Mouse (Mus musculus): ENCODE data around the gene Rpl29.

Gene Rpl29

GRCm38 (mm10) chr9:106454888-106455681 is 25.8 kb downstream of the Rpl29 start:
- no peak for DNase-seq (ENCODE audit: low read depth, low spot score)

DNA sequence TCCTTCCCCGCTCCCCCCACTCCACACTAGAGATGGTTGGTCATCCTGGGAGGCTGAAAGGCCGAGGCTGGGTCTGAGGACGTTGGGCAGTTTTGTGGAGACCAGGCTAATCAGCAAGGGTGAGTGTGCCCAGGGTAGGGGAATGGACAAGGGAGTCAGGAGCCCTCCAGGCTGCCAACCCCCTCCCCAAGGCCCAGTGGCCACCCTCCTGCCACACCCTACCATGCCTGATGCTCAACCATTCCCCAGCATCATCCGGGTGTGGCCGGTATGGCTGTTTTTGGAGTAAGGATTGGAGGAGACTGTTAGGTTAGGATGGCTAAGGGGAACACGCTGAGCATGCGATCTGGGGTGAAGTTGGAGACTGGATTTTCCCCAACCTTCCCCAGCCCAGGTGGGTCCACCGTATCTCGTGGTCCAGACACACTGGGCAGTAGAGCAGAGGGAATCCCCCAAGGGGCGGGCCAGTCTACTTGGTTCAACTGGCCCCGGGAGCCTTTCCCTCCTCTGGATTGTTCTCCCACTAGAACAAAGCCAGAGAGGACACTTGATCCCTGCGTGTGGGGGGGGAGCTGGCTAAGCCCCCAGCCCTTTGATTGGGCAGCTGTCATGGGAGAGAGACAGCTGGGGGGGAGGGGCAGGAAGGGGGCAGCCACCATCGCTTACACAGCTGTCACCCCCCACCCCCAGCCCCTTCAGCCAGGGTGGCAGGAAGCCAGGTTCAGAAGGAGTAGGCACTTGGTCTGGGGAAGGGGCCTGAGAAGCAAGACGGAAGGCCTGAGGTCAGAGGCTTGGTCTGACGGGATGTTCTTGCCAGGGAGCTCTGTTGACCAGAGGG is 27.3 kb downstream of the Rpl29 start:
- no peak for DNase-seq (ENCODE audit: low read depth, low spot score)

DNA sequence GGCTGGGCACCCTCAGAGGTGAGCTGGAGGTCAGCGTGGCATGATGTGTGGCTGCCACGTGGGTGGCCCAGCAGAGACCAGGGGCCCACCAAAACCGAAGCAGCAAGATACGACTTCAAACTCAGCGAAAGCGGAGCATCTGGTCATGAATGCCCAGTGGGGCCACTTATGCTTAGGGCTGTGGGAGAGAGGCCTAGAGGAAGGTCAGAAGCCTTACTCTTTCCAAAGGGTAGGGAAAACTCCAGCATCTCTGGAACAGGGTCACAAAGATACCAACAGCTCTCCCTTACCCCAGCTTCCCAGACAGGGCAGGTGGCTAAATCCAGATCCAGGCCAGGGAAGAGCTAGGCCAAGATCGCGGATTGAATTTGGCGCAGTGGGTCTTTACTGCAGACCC is 27.9 kb downstream of the Rpl29 start:
- DNase-seq (ENCODE audit: low read depth, low spot score) = no peak

GRCm38 (mm10) chr9:106457920-106458319 is 28.7 kb downstream of the Rpl29 start:
- no peak for DNase-seq (ENCODE audit: low read depth, low spot score)

- DNase-seq (ENCODE audit: low read depth, low spot score) = no peak
Observed at GRCm38 (mm10) chr9:106459946-106460345, 30.7 kb downstream of the Rpl29 start.

- DNase-seq (ENCODE audit: low read depth, low spot score) = no peak
Observed at GRCm38 (mm10) chr9:106460401-106461025, 31.3 kb downstream of the Rpl29 start.

GRCm38 (mm10) chr9:106461026-106461415 is 31.8 kb downstream of the Rpl29 start:
- no peak for DNase-seq (ENCODE audit: low read depth, low spot score)

- no peak for DNase-seq (ENCODE audit: low read depth, low spot score)
Observed at GRCm38 (mm10) chr9:106461641-106462429, 32.6 kb downstream of the Rpl29 start.

DNA sequence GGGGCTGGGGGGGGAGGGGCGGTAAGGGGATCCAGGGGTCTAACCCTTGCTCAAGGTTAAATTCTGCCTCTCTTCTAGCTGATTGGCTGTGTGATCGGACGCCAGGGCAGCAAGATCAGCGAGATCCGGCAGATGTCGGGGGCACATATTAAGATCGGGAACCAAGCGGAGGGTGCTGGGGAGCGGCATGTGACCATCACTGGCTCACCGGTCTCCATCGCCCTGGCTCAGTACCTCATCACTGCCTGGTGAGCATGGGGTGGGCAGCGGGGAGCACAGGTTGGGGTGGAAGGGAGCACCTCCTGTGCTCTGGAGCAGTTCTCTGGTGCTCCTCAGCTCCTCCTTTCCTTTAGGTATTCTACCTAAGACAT is 33.2 kb downstream of the Rpl29 start:
- no peak for DNase-seq (ENCODE audit: low read depth, low spot score)

- DNase-seq (ENCODE audit: low read depth, low spot score) = no peak
Observed at GRCm38 (mm10) chr9:106463122-106464063, 34.1 kb downstream of the Rpl29 start.

GRCm38 (mm10) chr9:106464751-106465541 is 35.7 kb downstream of the Rpl29 start:
- no peak for DNase-seq (ENCODE audit: low read depth, low spot score)

GRCm38 (mm10) chr9:106465571-106466200 is 36.4 kb downstream of the Rpl29 start, which contains the start of gene Gpr62:
TSS of gene Gpr62 (minus strand) at chr9:106465938.
- DNase-seq (ENCODE audit: low read depth, low spot score) = no peak

GRCm38 (mm10) chr9:106466721-106467120 is 37.5 kb downstream of the Rpl29 start:
- DNase-seq (ENCODE audit: low read depth, low spot score) = no peak

GRCm38 (mm10) chr9:106467746-106468145 is 38.5 kb downstream of the Rpl29 start:
- no peak for DNase-seq (ENCODE audit: low read depth, low spot score)

DNA sequence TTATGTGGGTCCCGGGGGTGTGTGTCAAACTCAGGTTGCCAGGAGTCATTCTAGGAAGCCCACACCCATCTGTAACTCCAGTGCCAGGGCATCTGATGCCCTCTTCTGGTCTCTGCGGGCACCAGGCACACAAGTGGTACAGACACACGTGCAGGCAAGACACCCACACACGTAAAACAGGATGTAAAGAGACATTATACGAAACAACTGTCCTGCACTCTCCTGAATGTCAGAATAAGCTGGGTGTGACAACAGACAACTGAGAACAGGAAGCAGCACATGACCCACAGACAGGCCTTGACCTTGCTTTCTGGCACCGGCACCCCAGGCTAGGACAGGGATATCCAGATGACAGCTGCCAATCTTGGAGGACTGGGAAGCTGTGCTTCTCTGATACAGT is 40.1 kb downstream of the Rpl29 start:
- DNase-seq (ENCODE audit: low read depth, low spot score) = no peak

DNA sequence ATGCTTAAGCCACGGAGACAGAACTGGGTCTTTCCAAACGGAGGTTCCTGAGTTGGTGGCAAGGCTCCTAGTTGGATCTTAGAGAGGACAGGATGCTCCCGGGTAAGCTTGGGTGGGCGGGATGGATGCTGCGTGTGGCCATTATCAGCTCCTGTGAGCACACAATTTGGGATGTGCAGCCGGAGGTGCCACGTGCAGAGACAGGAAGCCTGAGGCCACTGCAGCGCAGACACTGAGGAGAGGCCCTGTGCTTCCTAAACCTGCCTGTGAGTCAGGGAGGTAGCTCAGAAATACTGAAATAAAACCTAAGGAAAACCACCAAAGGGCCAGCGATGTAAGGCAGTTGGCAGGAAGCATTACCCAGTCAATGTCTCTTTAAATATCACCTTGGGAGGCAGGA is 40.5 kb downstream of the Rpl29 start:
- DNase-seq (ENCODE audit: low read depth, low spot score) = no peak

DNA sequence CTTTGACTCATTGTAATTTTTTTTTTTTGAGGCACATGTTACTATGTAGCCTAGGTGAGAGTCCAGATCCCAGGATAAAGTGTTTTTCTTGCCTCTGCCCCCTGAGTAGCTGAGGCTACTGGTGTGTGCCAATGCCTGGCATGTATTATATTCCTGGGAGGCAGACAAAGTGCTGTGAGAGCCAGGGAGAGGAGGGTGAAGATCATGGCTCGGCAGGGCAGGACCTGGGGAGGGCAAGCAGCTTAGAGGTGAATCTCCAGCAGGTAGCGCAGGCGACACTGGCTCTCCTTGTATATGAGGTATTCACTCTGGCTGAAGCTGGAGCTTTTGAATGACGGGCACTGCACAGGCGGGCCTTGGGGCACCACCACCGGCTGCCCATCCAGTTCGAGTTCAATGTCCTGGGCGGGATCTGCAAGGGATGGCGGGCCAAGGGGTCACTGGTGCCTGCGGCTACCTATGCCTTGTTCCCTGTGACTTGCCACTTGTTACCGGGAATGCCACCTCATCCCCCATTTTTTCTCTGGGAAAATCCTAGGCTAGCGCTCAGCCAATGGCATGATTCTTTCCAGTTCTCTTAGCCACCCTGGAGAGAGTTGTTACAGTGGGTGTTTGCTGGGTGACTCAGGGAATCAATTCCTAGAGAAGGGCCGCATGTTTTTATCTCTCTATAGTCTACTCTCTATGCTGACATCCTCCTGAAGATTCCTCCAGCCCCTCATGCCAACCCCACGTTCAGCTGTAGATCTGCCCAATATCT is 41.9 kb downstream of the Rpl29 start:
- no peak for DNase-seq (ENCODE audit: low read depth, low spot score)

- no peak for DNase-seq (ENCODE audit: low read depth, low spot score)
Observed at GRCm38 (mm10) chr9:106471892-106472291, 42.6 kb downstream of the Rpl29 start.
